ENCODE assay signal across 8 mouse cellular contexts in the genomic region with DNA sequence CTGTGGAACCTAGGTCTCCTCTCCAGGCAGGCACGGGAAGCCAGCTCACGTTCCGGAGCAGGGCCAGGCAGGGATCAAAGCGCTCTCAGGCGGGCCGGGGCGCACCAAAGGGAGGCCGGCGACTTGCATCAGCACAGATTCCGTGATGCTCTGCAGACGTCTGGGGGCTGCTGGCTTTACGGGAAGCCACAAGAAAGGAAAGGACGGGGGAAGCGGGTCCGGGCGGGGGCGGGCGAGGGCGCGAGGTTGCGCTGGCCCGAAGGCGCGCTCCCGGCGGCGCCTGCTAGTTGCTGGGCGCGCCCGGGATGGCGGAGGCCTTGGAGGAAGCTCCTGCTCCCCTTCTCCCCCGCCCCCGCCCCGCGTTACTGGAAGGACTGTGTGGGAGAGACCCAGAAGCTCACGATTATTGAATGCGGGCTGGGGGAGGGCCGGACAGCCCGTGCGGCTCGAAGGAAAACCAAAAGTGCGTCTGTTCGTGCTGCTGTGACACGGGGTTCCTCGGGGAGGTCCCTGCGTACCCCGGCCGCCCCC. TPM values are rescaled to one million over a fixed set of nuclear protein-coding genes. Genes with fewer than 3 reads are reported as not detected.
A peak's percentile ranks its signal among the peaks of the same experiment; 100 is the strongest.
DNase-seq lines count a peak whose midpoint lies in the region; ATAC-seq and TF ChIP-seq lines count a peak whose summit lies in the region.

No protein-coding gene starts in this region.

- peak overlapping the region; percentile 93 for H3K4me2 ChIP-seq in lung, embryonic 14.5 days

- H3K27ac ChIP-seq in MEL (ENCODE audit: control insufficient read depth, low read depth, low read length) = no peak overlapping the region
- H3K27ac ChIP-seq in cerebellum, adult 2 months (ENCODE audit: insufficient read depth, low read length) = peak overlapping the region; percentile 16; the same call in 1 of the 2 replicates
- H3K27ac ChIP-seq in lung, embryonic 14.5 days (ENCODE audit: low read depth) = peak overlapping the region; percentile 99
- H3K27ac ChIP-seq in olfactory bulb, adult 2 months (ENCODE audit: insufficient read depth, low read depth, low read length) = peak overlapping the region; percentile 47; the same call in 1 of the 2 replicates

- TF ChIP-seq POLR2A in MEL (IDR thresholded peaks at IDR 0.05; ENCODE audit: control insufficient read depth in 1 of 2, insufficient read depth in 1 of 2, low read depth in 1 of 2, low read length in 2 of 2, poor library complexity in 1 of 2) = no peak
- TF ChIP-seq POLR2A in cerebellum, adult 2 months (IDR thresholded peaks at IDR 0.05; ENCODE audit: borderline replicate concordance, insufficient read depth, low read length) = no peak
- no peak for TF ChIP-seq POLR2A in olfactory bulb, adult 2 months (IDR thresholded peaks at IDR 0.05; ENCODE audit: insufficient read depth, low read depth, low read length)

- H3K79me2 ChIP-seq in MEL (ENCODE audit: control insufficient read depth, insufficient read depth, low read length, poor library complexity) = peaks cover 17% of the 10 kb centered on the region

- WGBS in cerebellum, adult 2 months = under 1% methylated on average over 48 of the region's 48 CpGs
- under 1% methylated on average over 48 of the region's 48 CpGs for WGBS in lung, embryonic 14.5 days
- WGBS in olfactory bulb, adult 2 months = 1% methylated on average over 47 of the region's 48 CpGs

- no peak for TF ChIP-seq EP300 in MEL (IDR thresholded peaks at IDR 0.05; ENCODE audit: low read depth in 1 of 2, low read length in 2 of 2)

- 0 out of 2 replicates have a peak, but pooled peaks have one; percentile 2 for ATAC-seq in frontal cortex, adult (ENCODE audit: low TSS enrichment)
- ATAC-seq in lung, embryonic 14.5 days (ENCODE audit: insufficient read depth) = peak; percentile 5; the same call in 1 of the 2 replicates

- H3K36me3 ChIP-seq in MEL (ENCODE audit: control insufficient read depth in 1 of 2, insufficient read depth in 2 of 2, low read length in 2 of 2) = peaks cover 0 to 11% of the 10 kb centered on the region in 2 experiments; a peak in 1 of 4 replicates
- no peaks in the 10 kb centered on the region for H3K36me3 ChIP-seq in lung, embryonic 14.5 days (ENCODE audit: insufficient read depth)

- TF ChIP-seq CTCF in MEL (IDR thresholded peaks at IDR 0.05 in 2 of 3, conservative IDR thresholded peaks at IDR 0.05 in 1 of 3; ENCODE audit: control insufficient read depth in 1 of 3, insufficient read depth in 1 of 3, low read depth in 2 of 3, low read length in 3 of 3, poor library complexity in 1 of 3, severe bottlenecking in 1 of 3) = no peak
- TF ChIP-seq CTCF in cerebellum, adult 2 months (IDR thresholded peaks at IDR 0.05; ENCODE audit: borderline replicate concordance, insufficient read depth, low read depth, low read length) = no peak
- TF ChIP-seq CTCF in lung, embryonic 14.5 days (IDR thresholded peaks at IDR 0.05; ENCODE audit: low read depth) = no peak
- TF ChIP-seq CTCF in olfactory bulb, adult 2 months (IDR thresholded peaks at IDR 0.05; ENCODE audit: insufficient read depth, low read depth, low read length) = no peak

- H3K27me3 ChIP-seq in MEL (ENCODE audit: control insufficient read depth in 1 of 2, insufficient read depth in 2 of 2, low read length in 2 of 2) = 0 out of 4 replicates have a peak, but pooled peaks cover 0 to 1% of the 10 kb centered on the region in 2 experiments
- H3K27me3 ChIP-seq in cerebellum, adult 2 months (ENCODE audit: control insufficient read depth, insufficient read depth, low read length) = no peaks in the 10 kb centered on the region
- no peaks in the 10 kb centered on the region for H3K27me3 ChIP-seq in lung, embryonic 14.5 days (ENCODE audit: insufficient read depth, low read length)

- H3K4me1 ChIP-seq in MEL (ENCODE audit: control insufficient read depth in 1 of 2, insufficient read depth in 2 of 2, low read length in 2 of 2) = peaks cover 0 to 8% of the 10 kb centered on the region in 2 experiments; a peak in 1 of 4 replicates
- H3K4me1 ChIP-seq in cerebellum, adult 2 months (ENCODE audit: control insufficient read depth, insufficient read depth, low read length) = peaks cover 3% of the 10 kb centered on the region; the same call in 1 of the 2 replicates
- H3K4me1 ChIP-seq in lung, embryonic 14.5 days (ENCODE audit: insufficient read depth) = no peaks in the 10 kb centered on the region; the same call in 1 of the 2 replicates
- H3K4me1 ChIP-seq in olfactory bulb, adult 2 months (ENCODE audit: control insufficient read depth, insufficient read depth, low read length) = peaks cover 14% of the 10 kb centered on the region; the same call in 1 of the 2 replicates

- H3K9ac ChIP-seq in MEL (ENCODE audit: control insufficient read depth, low read depth, low read length, poor library complexity, severe bottlenecking) = peak overlapping the region; percentile 38; the same call in 1 of the 2 replicates
- H3K9ac ChIP-seq in lung, embryonic 14.5 days = peak overlapping the region; percentile 77

- no peaks in the 10 kb centered on the region for H3K9me3 ChIP-seq in MEL (replicated peaks; ENCODE audit: insufficient read depth, low read length)
- no peaks in the 10 kb centered on the region for H3K9me3 ChIP-seq in lung, embryonic 14.5 days (ENCODE audit: low read depth, low read length)

- TF ChIP-seq RAD21 in MEL (IDR thresholded peaks at IDR 0.05; ENCODE audit: low read depth, low read length) = no peak

- H3K4me3 ChIP-seq in MEL (ENCODE audit: control insufficient read depth in 1 of 2, insufficient read depth in 1 of 2, low read depth in 2 of 2, low read length in 2 of 2) = peak overlapping the region in 1 of 2 experiments; percentile 53; a peak in 1 of 4 replicates
- H3K4me3 ChIP-seq in cerebellum, adult 2 months (replicated peaks; ENCODE audit: insufficient read depth, low read depth, low read length) = peak overlapping the region; percentile 65
- peak overlapping the region; percentile 74 for H3K4me3 ChIP-seq in lung, embryonic 14.5 days (ENCODE audit: low read depth, low read length)
- H3K4me3 ChIP-seq in olfactory bulb, adult 2 months (ENCODE audit: insufficient read depth, low read depth, low read length) = peak overlapping the region; percentile 42

- peak; percentile 24 for DNase-seq in MEL (ENCODE audit: low read depth, low spot score)
- peak; percentile 75 to 79 for DNase-seq in cerebellum, adult 2 months
- DNase-seq in heart, postnatal 4 days = peak; percentile 77
- DNase-seq in layer of hippocampus, adult 9-10 months (ENCODE audit: low spot score) = peak; percentile 12
- peak; percentile 77 for DNase-seq in lung, embryonic 14.5 days
- DNase-seq in urinary bladder, adult 2 months (ENCODE audit: low spot score) = peak; percentile 73

TF ChIP-seq in MEL, 35 proteins besides CTCF, POLR2A, EP300 and RAD21:
- TF ChIP-seq ETS1 (IDR thresholded peaks at IDR 0.05; ENCODE audit: low read depth, low read length) = no peak
- TF ChIP-seq NRF1 (IDR thresholded peaks at IDR 0.05; ENCODE audit: insufficient read depth, low read depth, low read length, poor library complexity, severe bottlenecking) = no peak
- no peak for TF ChIP-seq USF1 (IDR thresholded peaks at IDR 0.05; ENCODE audit: low read depth, low read length)
- TF ChIP-seq JUND (IDR thresholded peaks at IDR 0.05; ENCODE audit: low read depth, low read length) = no peak
- no peak for TF ChIP-seq MAFK (IDR thresholded peaks at IDR 0.05; ENCODE audit: borderline replicate concordance, low read depth, low read length)
- TF ChIP-seq POLR2AphosphoS2 (IDR thresholded peaks at IDR 0.05; ENCODE audit: low read length) = no peak
- no peak for TF ChIP-seq BHLHE40 (IDR thresholded peaks at IDR 0.05; ENCODE audit: borderline replicate concordance, low read depth, low read length)
- no peak for TF ChIP-seq HCFC1 (IDR thresholded peaks at IDR 0.05; ENCODE audit: low read depth, low read length)
- no peak for TF ChIP-seq ZNF384 (IDR thresholded peaks at IDR 0.05; ENCODE audit: low read depth, low read length)
- TF ChIP-seq KAT2A (conservative IDR thresholded peaks at IDR 0.05; ENCODE audit: low read depth, low read length) = no peak
- TF ChIP-seq MEF2A (IDR thresholded peaks at IDR 0.05; ENCODE audit: extremely low read depth, insufficient replicate concordance, low read depth, low read length, poor library complexity, severe bottlenecking) = no peak
TF ChIP-seq in MEL: peak in this region for 0.

RNA-seq across cellular contexts. Expression of gene Fosl2, which starts 2.6 kb away (rescaled TPM):
- total RNA-seq in MEL (2012; rRNA removed) = 3.3 and 3.8 TPM in 2 replicates
- 10 to 100 TPM; 12.0 to 22.1 TPM for polyA plus RNA-seq in MEL (2012; ENCODE audit: insufficient read depth in 1 of 2, insufficient read length in 2 of 2, low read depth in 1 of 2, low replicate concordance in 2 of 2, missing spikeins in 1 of 2)
- polyA plus RNA-seq in cerebellum, adult 2 months (2012; rRNA removed) = 2.8 and 3.5 TPM in 2 replicates
- total RNA-seq in heart, postnatal 4 days (2021) = 10 to 100 TPM; 25.0 to 26.8 TPM
- polyA plus RNA-seq in lung, embryonic 14.5 days (2014; fragmentation: Nextera tagmentation; extraction: Ambion mirVana) = 3.9 and 4.0 TPM in 2 replicates
- not detected in 2 replicates for polyA plus RNA-seq in olfactory bulb, adult 2 months (2012; ENCODE audit: insufficient read depth, insufficient read length, low replicate concordance, missing spikeins)
- 44.7 and 51.4 TPM in 2 replicates for polyA plus RNA-seq in urinary bladder, adult 2 months (2012; rRNA removed)

Comparison
In these comparisons a context has a peak if more than half of its experiments do, and no peak if none do; other contexts are left out.
1. DNase-seq: peak in every context shown above with its lines; median percentile 77 in cerebellum, adult 2 months; 77 in heart, postnatal 4 days; 77 in lung, embryonic 14.5 days; 73 in urinary bladder, adult 2 months; 24 in MEL; 12 in layer of hippocampus, adult 9-10 months.